25 mouse cellular contexts compared by ENCODE assay signal in genomic region chr7:144079861-144080260, GRCm38 (mm10).
DNase-seq lines count a peak whose midpoint lies in the region; ATAC-seq lines count a peak whose summit lies in the region.
"Had no signal": no experiment of that assay in that cellular context is flagged by ENCODE, and none has a peak within 500 bp of the region (broad histone marks: within the 10 kb centered on the region; RNA-seq: fewer than 3 reads in every experiment).

No protein-coding gene starts in this region.

- DNase-seq in kidney, adult 11 months: peak; percentile 39
- peak; percentile 19 for DNase-seq in kidney, postnatal 10 days
- peak; percentile 16 to 72 for DNase-seq in kidney, postnatal 25 days
- no peak for DNase-seq in thymus, postnatal 0 days (ENCODE audit: low spot score)
- DNase-seq: adrenal gland, adult 2 months; adrenal gland, postnatal 14 days; B cell, adult 2 months; cerebellum, adult 11 months; cerebellum, adult 2 months; cerebellum, adult 9-11 months; cerebellum, postnatal 25 days; forebrain, postnatal 0 days; gastrocnemius, adult 2 months; gastrocnemius, postnatal 14 days; heart, adult 11 months had no signal

- no peaks in the 10 kb centered on the region for H3K27me3 ChIP-seq in kidney, embryonic 15.5 days
- H3K27me3 ChIP-seq in kidney, embryonic 14.5 days (ENCODE audit: control insufficient read depth, insufficient read depth, low read length): no peaks in the 10 kb centered on the region
- H3K27me3 ChIP-seq: embryonic facial prominence, embryonic 12.5 days; embryonic facial prominence, embryonic 15.5 days; hindbrain, embryonic 12.5 days; hindbrain, embryonic 15.5 days; Patski had no signal

- H3K4me2 ChIP-seq in kidney, embryonic 15.5 days: no peak overlapping the region
- H3K4me2 ChIP-seq in kidney, embryonic 14.5 days (replicated peaks; ENCODE audit: low read depth, low read length): no peak overlapping the region
- H3K4me2 ChIP-seq: embryonic facial prominence, embryonic 12.5 days; embryonic facial prominence, embryonic 15.5 days; heart, embryonic 11.5 days; hindbrain, embryonic 12.5 days; hindbrain, embryonic 15.5 days had no signal

- no peak overlapping the region for H3K27ac ChIP-seq in kidney, embryonic 15.5 days
- H3K27ac ChIP-seq in kidney, embryonic 14.5 days (ENCODE audit: low read depth, low read length): no peak overlapping the region
- H3K27ac ChIP-seq: embryonic facial prominence, embryonic 12.5 days; embryonic facial prominence, embryonic 15.5 days; gastrocnemius, adult 2 months; hindbrain, embryonic 12.5 days; hindbrain, embryonic 15.5 days had no signal

- WGBS in kidney, embryonic 15.5 days: 92% methylated on average over 1 of the region's 1 CpGs
- WGBS in kidney, embryonic 14.5 days: 93% methylated on average over 1 of the region's 1 CpGs

- H3K36me3 ChIP-seq in kidney, embryonic 15.5 days: no peaks in the 10 kb centered on the region
- H3K36me3 ChIP-seq in kidney, embryonic 14.5 days (ENCODE audit: control insufficient read depth, insufficient read depth, low read length): no peaks in the 10 kb centered on the region
- H3K36me3 ChIP-seq: embryonic facial prominence, embryonic 12.5 days; embryonic facial prominence, embryonic 15.5 days; G1E; hindbrain, embryonic 12.5 days; hindbrain, embryonic 15.5 days had no signal

- H3K9me3 ChIP-seq in kidney, embryonic 15.5 days (replicated peaks): no peaks in the 10 kb centered on the region
- H3K9me3 ChIP-seq in kidney, embryonic 14.5 days (ENCODE audit: control insufficient read depth, low read length): no peaks in the 10 kb centered on the region
- H3K9me3 ChIP-seq: embryonic facial prominence, embryonic 15.5 days; G1E; hindbrain, embryonic 12.5 days; hindbrain, embryonic 15.5 days had no signal

- H3K9ac ChIP-seq in kidney, embryonic 15.5 days: no peak overlapping the region
- no peak overlapping the region for H3K9ac ChIP-seq in kidney, embryonic 14.5 days (ENCODE audit: low read depth, low read length)
- H3K9ac ChIP-seq: embryonic facial prominence, embryonic 12.5 days; embryonic facial prominence, embryonic 15.5 days; forebrain, postnatal 0 days; hindbrain, embryonic 12.5 days; hindbrain, embryonic 15.5 days had no signal

- H3K4me3 ChIP-seq in kidney, embryonic 15.5 days (replicated peaks): no peak overlapping the region
- H3K4me3 ChIP-seq in kidney, embryonic 14.5 days (ENCODE audit: low read length): no peak overlapping the region
- H3K4me3 ChIP-seq: embryonic facial prominence, embryonic 12.5 days; embryonic facial prominence, embryonic 15.5 days; gastrocnemius, adult 2 months; hindbrain, embryonic 12.5 days; hindbrain, embryonic 15.5 days had no signal

- ATAC-seq in kidney, embryonic 15.5 days (replicated peaks; ENCODE audit: low FRiP score): no peak
- ATAC-seq in kidney, embryonic 14.5 days (ENCODE audit: low FRiP score, low TSS enrichment): no peak
- ATAC-seq: forebrain, embryonic 14.5 days; forebrain, postnatal 0 days; Patski had no signal

- H3K4me1 ChIP-seq in kidney, embryonic 15.5 days: no peaks in the 10 kb centered on the region
- no peaks in the 10 kb centered on the region for H3K4me1 ChIP-seq in kidney, embryonic 14.5 days (ENCODE audit: control insufficient read depth, insufficient read depth, low read length)
- H3K4me1 ChIP-seq: embryonic facial prominence, embryonic 12.5 days; embryonic facial prominence, embryonic 15.5 days; hindbrain, embryonic 12.5 days; hindbrain, embryonic 15.5 days had no signal
